Mouse (Mus musculus): Measurements from ENCODE around the gene Slc10a3.

GRCm38 (mm10) chrX:74408340-74408739 lies 35.2 kb upstream of the Slc10a3 start:
- no peak for TF ChIP-seq CTCF (conservative IDR thresholded peaks at IDR 0.05; ENCODE audit: low read length)
- no peak for TF ChIP-seq NANOG (IDR thresholded peaks at IDR 0.05; ENCODE audit: borderline replicate concordance, low read length)
- TF ChIP-seq POU5F1 (IDR thresholded peaks at IDR 0.05; ENCODE audit: borderline replicate concordance, low read length), result no peak

Measured in E14TG2a.4 (cell line).